Mouse (Mus musculus) kidney, embryonic 14.5 days (tissue): ENCODE measurements around the gene Depdc7. TPM values are rescaled to one million over a fixed set of nuclear protein-coding genes. Genes with fewer than 3 reads are reported as not detected.
A peak's percentile ranks its signal among the peaks of the same experiment; 100 is the strongest.

Experiments
- ATAC-seq: fragments of 200-750 bp; cut with Nextera tagmentation; 2 replicates; pipeline ENCODE4 v1.8.0; 2017; ENCODE audit warnings: moderate number of reproducible peaks, mild to moderate bottlenecking, moderate TSS enrichment, moderate library complexity; ENCODE audit not compliant: low FRiP score, low TSS enrichment
- H3K27ac ChIP-seq: fragments of 300-500 bp; sonication (generic); 2 replicates; pipeline ENCODE4 v1.5.1; 2014; ENCODE audit warnings: low read depth, mild to moderate bottlenecking, low read length, moderate library complexity, mixed read lengths
- H3K27me3 ChIP-seq: fragments of 300-500 bp; sonication (generic); 2 replicates; pipeline ENCODE4 v1.6.1; 2014; ENCODE audit warnings: mild to moderate bottlenecking, low read length; ENCODE audit not compliant: control insufficient read depth, insufficient read depth
- H3K36me3 ChIP-seq: fragments of 300-500 bp; sonication (generic); 2 replicates; pipeline ENCODE4 v1.6.1; 2014; ENCODE audit warnings: low read length, mixed read lengths; ENCODE audit not compliant: control insufficient read depth, insufficient read depth
- H3K4me1 ChIP-seq: fragments of 300-500 bp; sonication (generic); 2 replicates; pipeline ENCODE4 v1.6.1; 2014; ENCODE audit warnings: low read length, mixed read lengths; ENCODE audit not compliant: control insufficient read depth, insufficient read depth
- H3K4me2 ChIP-seq: fragments of 300-500 bp; sonication (generic); replicated peaks from 2 replicates; pipeline ENCODE4 v1.6.1; 2014; ENCODE audit warnings: low read depth, mild to moderate bottlenecking, low read length
- H3K4me3 ChIP-seq: fragments of 300-500 bp; sonication (generic); 2 replicates; pipeline ENCODE4 v1.5.1; 2014; ENCODE audit warnings: mild to moderate bottlenecking, low read length
- H3K9ac ChIP-seq: fragments of 300-500 bp; sonication (generic); 2 replicates; pipeline ENCODE4 v1.6.1; 2014; ENCODE audit warnings: low read depth, mild to moderate bottlenecking, low read length, moderate library complexity
- H3K9me3 ChIP-seq: fragments of 300-500 bp; sonication (generic); 2 replicates; pipeline ENCODE4 v1.6.1; 2016; ENCODE audit warnings: low read length; ENCODE audit not compliant: control insufficient read depth
- WGBS: fragments of 180-500 bp; shearing (Covaris S2); extraction: QIAGEN DNeasy Blood & Tissue Kit; methylation state at CpG from one replicate; pipeline ENCODE4 v1.1.7; 2014; 5-methylcytosine and 5-hydroxymethylcytosine counted together
- polyA plus RNA-seq: library from polyadenylated mRNA; unstranded; fragments of >200 nt; fragmentation: Nextera tagmentation; extraction: Ambion mirVana; gene quantifications from 2 replicates; pipeline ENCODE4 v1.2.1, GENCODE M21; 2014

Gene Depdc7
- polyA plus RNA-seq, 1 experiment from 2014 or later, result 20.7 TPM

DNA sequence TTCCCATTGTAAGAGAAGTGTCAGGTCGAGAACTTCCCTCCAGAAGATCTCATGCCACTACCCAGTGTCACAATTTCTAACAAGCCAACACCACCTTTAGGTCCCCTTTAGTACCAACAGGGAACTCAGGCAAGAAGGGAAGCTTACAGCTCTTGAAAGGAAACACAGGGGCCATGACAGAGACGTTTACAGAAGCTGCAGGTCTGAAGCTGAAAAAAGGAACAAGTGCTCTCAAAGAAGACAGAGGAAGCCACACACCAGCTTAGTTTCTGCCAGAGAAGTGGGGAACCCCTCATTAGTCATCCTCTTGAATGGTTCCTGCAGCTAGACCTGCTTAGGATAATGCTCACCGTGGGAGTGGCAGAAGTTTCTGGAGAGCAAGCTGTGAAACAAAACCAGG, 55.4 kb downstream of the Depdc7 start:
- Histone ChIP-seq H3K9ac (no peak overlapping the region), H3K27ac (no peak overlapping the region), H3K36me3 (peaks cover 7% of the 10 kb centered on the region; the same call in 1 of the 2 replicates), H3K4me3 (no peak overlapping the region), H3K27me3 (no peaks in the 10 kb centered on the region), H3K9me3 (no peaks in the 10 kb centered on the region), H3K4me2 (no peak overlapping the region), H3K4me1 (no peaks in the 10 kb centered on the region)
- WGBS, result 77% methylated on average over 3 of the region's 3 CpGs
- ATAC-seq, result no peak

DNA sequence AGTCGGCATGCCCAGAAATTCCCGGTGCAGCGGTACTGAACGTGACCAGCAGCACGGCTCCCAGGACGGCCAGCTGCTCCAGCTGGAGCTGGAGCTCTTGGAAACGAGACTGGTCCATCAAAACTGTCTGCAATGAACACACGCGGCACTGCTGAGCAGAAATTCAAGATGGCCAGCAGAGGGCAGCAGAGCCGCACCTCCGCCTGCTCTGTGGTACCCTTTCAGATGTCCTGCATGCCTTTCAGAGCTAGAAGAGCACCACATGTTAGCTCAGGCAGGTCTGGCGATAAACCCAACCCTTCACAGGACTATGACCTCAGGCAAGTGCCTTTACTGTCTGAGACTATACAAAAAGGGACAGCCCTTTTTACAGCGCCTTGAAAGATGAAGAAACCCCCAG, 57.3 kb downstream of the Depdc7 start:
- Histone ChIP-seq H3K4me1 (no peaks in the 10 kb centered on the region), H3K27me3 (no peaks in the 10 kb centered on the region), H3K4me3 (no peak overlapping the region), H3K4me2 (0 out of 2 replicates have a peak overlapping the region, but pooled peaks have one; percentile 2), H3K36me3 (peaks cover 7% of the 10 kb centered on the region; the same call in 1 of the 2 replicates), H3K27ac (no peak overlapping the region), H3K9ac (no peak overlapping the region), H3K9me3 (no peaks in the 10 kb centered on the region)
- WGBS, result 6% methylated on average over 13 of the region's 13 CpGs
- peak; percentile 91 for ATAC-seq

DNA sequence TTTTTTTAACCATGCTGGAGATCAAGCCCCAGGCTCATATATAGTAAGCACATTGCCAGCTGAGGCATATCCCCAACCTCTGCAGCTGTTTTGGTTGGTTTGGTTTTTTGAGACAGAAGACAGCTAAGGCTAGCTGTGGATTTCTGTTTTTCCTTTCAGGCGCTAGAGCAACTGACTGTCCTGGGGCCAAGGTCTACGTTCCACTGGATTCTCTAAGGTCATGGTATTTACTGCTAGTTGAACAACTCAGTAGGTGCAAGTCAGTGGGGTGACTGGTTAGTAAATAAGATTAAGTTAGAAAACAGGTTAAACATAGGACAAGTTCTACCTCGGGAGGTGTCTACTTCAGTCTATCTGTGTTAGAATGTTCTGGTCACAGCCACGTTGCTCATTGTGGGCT, 57.9 kb downstream of the Depdc7 start:
- Histone ChIP-seq H3K9me3 (no peaks in the 10 kb centered on the region), H3K27me3 (no peaks in the 10 kb centered on the region), H3K9ac (no peak overlapping the region), H3K4me3 (no peak overlapping the region), H3K36me3 (peaks cover 7% of the 10 kb centered on the region; the same call in 1 of the 2 replicates), H3K4me2 (no peak overlapping the region), H3K27ac (no peak overlapping the region), H3K4me1 (no peaks in the 10 kb centered on the region)
- no peak for ATAC-seq
- WGBS, result 91% methylated on average over 4 of the region's 4 CpGs

DNA sequence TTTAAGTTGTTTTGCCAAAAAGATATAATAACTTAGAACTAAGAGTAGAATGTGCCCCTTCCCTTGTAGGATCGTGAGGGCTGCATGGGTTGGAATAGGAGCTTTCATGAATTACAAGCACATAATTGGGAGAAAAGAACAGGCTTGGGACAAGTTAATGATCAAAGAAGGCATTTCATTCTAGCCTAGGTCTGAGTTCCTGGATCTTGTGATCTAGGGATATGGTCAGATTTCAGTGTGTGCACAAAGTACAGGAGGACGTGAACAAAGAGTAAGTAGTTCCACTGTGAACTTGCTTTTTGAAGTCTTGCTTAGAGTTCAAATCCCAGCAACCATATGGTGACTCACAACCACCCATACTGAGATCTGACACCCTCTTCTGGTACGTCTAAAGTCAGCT, 65.4 kb downstream of the Depdc7 start:
- ATAC-seq, result no peak
- Histone ChIP-seq H3K36me3 (no peaks in the 10 kb centered on the region; the same call in 1 of the 2 replicates), H3K27ac (no peak overlapping the region), H3K27me3 (no peaks in the 10 kb centered on the region), H3K4me1 (no peaks in the 10 kb centered on the region), H3K9ac (no peak overlapping the region), H3K4me3 (no peak overlapping the region), H3K4me2 (no peak overlapping the region), H3K9me3 (no peaks in the 10 kb centered on the region)
- WGBS, result 76% methylated on average over 3 of the region's 3 CpGs

Other genes with a start within 250 kb of the Depdc7 start
- 13.6 and 21.7 TPM in 2 replicates for gene Hipk3, start 248.4 kb downstream of the Depdc7 start, polyA plus RNA-seq
- gene Cstf3, start 152.4 kb downstream of the Depdc7 start, polyA plus RNA-seq, result 71.2 and 72.5 TPM in 2 replicates
- 57.0 and 59.1 TPM in 2 replicates for gene Tcp11l1, start 30.7 kb downstream of the Depdc7 start, polyA plus RNA-seq
- not detected in 2 replicates for gene Pin1rt1, start 26.5 kb downstream of the Depdc7 start, polyA plus RNA-seq
- 17.0 and 21.6 TPM in 2 replicates for gene Qser1, start 73.9 kb upstream of the Depdc7 start, polyA plus RNA-seq
- gene Prrg4, start 107.0 kb upstream of the Depdc7 start, polyA plus RNA-seq, result 2.1 and 2.9 TPM in 2 replicates
- 7.1 and 7.4 TPM in 2 replicates for gene Ccdc73, start 124.9 kb upstream of the Depdc7 start, polyA plus RNA-seq